Mouse (Mus musculus) lung, postnatal 0 days (tissue): ENCODE results near the gene Trp53inp2. TPM values are rescaled to one million over a fixed set of nuclear protein-coding genes. Genes with fewer than 3 reads are reported as not detected.

Experiments used
- ATAC-seq: fragments of 200-750 bp; cut with Nextera tagmentation; 2 replicates; pipeline ENCODE4 v1.8.0; 2017; ENCODE audit warnings: moderate library complexity
- DNase-seq: peaks from one replicate; pipeline ENCODE4 v3.0.0-alpha.2; 2016; ENCODE audit warnings: low spot score
- H3K27ac ChIP-seq: fragments of 300-500 bp; sonication (generic); 2 replicates; pipeline ENCODE4 v1.5.1; 2014; ENCODE audit warnings: antibody characterized with exemption, mild to moderate bottlenecking, low read length, mixed read lengths
- H3K27me3 ChIP-seq: fragments of 300-500 bp; sonication (generic); replicated peaks from 2 replicates; pipeline ENCODE4 v1.6.1; 2014; ENCODE audit warnings: low read length, mixed read lengths; ENCODE audit not compliant: insufficient read depth
- H3K36me3 ChIP-seq: fragments of 300-500 bp; sonication (generic); 2 replicates; pipeline ENCODE4 v1.6.1; 2014; ENCODE audit warnings: low read length, mixed read lengths; ENCODE audit not compliant: insufficient read depth
- H3K4me1 ChIP-seq: fragments of 300-500 bp; sonication (generic); 2 replicates; pipeline ENCODE4 v1.6.1; 2014; ENCODE audit warnings: antibody characterized with exemption, low read depth, low read length, mixed read lengths; ENCODE audit not compliant: insufficient read depth
- H3K4me2 ChIP-seq: fragments of 300-500 bp; sonication (generic); replicated peaks from 2 replicates; pipeline ENCODE4 v1.6.1; 2014; ENCODE audit warnings: low read depth, mild to moderate bottlenecking, low read length, moderate library complexity, mixed read lengths
- H3K4me3 ChIP-seq: fragments of 300-500 bp; sonication (generic); 2 replicates; pipeline ENCODE4 v1.5.1; 2014; ENCODE audit warnings: low read depth, low read length
- H3K9ac ChIP-seq: fragments of 300-500 bp; sonication (generic); replicated peaks from 2 replicates; pipeline ENCODE4 v1.6.1; 2014; ENCODE audit warnings: low read depth, mild to moderate bottlenecking
- H3K9me3 ChIP-seq: fragments of 300-500 bp; sonication (generic); 2 replicates; pipeline ENCODE4 v1.6.1; 2016; ENCODE audit warnings: low read length, mixed read lengths
- CTCF ChIP-seq: IDR thresholded peaks from 2 replicates; pipeline ENCODE4 v1.5.1; 2016; ENCODE audit warnings: antibody characterized with exemption, mild to moderate bottlenecking
- EP300 ChIP-seq: IDR thresholded peaks from 2 replicates; pipeline ENCODE4 v1.6.1; 2016; ENCODE audit warnings: antibody characterized with exemption, mild to moderate bottlenecking, control low read depth
- WGBS: fragments of 180-500 bp; shearing (Covaris S2); extraction: QIAGEN DNeasy Blood & Tissue Kit; methylation state at CpG from one replicate; pipeline ENCODE4 v1.1.7; 2014; 5-methylcytosine and 5-hydroxymethylcytosine counted together
- polyA plus RNA-seq: library from polyadenylated mRNA; unstranded; fragments of >200 nt; fragmentation: Nextera tagmentation; extraction: Ambion mirVana; gene quantifications from 2 replicates; pipeline ENCODE4 v1.2.1, GENCODE M21; 2015

Trp53inp2 gene
- polyA plus RNA-seq = 30.4 and 32.6 TPM in 2 replicates

DNA sequence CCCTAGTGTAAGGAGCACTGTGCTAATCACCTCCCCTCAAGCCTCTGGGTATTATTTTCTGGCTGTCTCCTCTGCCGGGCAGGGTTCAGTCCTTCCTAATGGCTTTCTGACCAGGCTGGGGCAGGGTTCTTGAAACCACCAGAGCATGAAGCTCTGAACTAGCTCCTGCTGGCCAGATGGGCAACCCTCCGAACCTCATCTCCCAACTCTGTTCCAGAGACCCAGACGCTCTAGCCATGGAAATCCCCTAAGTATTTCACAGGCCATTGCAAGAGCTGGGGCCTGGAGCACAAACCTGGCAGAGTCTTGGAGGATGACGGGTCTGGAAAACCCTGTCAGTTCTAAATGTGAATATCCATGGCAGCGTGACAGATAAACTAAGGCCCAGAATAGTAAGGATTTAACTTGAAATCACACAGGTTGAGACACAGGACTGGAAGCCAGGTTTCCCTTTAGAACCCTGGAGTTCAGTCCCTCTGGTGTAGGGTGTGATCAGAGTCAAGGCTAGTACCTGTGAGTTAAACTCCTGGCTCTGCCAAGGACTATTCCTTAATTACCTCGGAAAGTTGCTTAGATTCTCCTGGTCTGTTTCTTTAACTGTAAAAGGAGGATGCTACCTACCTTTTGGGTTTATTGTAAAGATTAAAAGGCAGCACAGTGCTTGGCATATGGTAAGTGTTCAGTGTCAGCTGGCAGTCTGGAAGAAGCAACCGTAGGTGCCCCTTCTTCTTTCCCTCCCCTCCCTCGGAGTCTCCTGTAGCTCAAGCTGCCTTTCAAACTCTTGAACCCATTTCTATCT, at the start of gene Trp53inp2:
Trp53inp2 (plus strand) TSS at position 799 of the 799 bp plus-strand sequence.
- H3K9me3 ChIP-seq = no peaks in the 10 kb centered on the region
- no peak for DNase-seq
- no peak for ATAC-seq

DNA sequence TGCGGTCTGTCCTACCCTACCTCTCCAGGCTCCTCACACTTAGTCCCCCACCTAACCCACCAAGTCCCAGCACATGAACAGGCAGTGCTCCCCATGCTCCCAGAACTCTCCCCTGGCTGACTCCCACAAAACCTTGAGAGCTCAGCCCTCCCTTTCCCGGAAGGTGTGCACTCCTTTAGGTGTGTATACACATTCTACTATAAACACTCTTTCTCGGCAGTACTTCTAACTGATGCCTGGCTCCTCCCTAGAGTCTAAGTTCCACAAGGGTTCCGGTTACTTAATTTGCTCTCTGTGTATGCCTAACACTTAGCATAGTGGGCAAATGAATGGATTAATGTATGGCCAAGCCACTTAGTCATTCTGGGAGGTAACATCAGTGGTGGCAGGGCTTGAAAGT, 49.5 kb upstream of the Trp53inp2 start:
- Histone ChIP-seq H3K4me2 (no peak overlapping the region), H3K4me1 (no peaks in the 10 kb centered on the region), H3K9me3 (no peaks in the 10 kb centered on the region), H3K36me3 (peaks cover 16% of the 10 kb centered on the region), H3K4me3 (no peak overlapping the region), H3K27ac (peak overlapping the region; percentile 27; the same call in 1 of the 2 replicates), H3K9ac (no peak overlapping the region), H3K27me3 (no peaks in the 10 kb centered on the region)
- WGBS = 61% methylated on average over 4 of the region's 4 CpGs
- DNase-seq (peak; percentile 89), ATAC-seq (peak; percentile 92)
- TF ChIP-seq CTCF (no peak), EP300 (peak; percentile 54; the same call in 1 of the 2 replicates)

More for the DNA sequence above, at the start of gene Trp53inp2:
- Histone ChIP-seq H3K27me3 (no peaks in the 10 kb centered on the region), H3K4me1 (peaks cover 9% of the 10 kb centered on the region; the same call in 1 of the 2 replicates), H3K27ac (peak within 1 kb of the TSS; percentile 100), H3K4me2 (peak within 1 kb of the TSS; percentile 83), H3K4me3 (peak within 1 kb of the TSS; percentile 96), H3K9ac (peak within 1 kb of the TSS; percentile 93), H3K36me3 (0 out of 2 replicates have a peak, but pooled peaks cover 3% of the 10 kb centered on the region)
- no peak for TF ChIP-seq CTCF
- TF ChIP-seq EP300 = no peak
- 52% methylated on average over 8 of the region's 8 CpGs for whole genome bisulfite sequencing

DNA sequence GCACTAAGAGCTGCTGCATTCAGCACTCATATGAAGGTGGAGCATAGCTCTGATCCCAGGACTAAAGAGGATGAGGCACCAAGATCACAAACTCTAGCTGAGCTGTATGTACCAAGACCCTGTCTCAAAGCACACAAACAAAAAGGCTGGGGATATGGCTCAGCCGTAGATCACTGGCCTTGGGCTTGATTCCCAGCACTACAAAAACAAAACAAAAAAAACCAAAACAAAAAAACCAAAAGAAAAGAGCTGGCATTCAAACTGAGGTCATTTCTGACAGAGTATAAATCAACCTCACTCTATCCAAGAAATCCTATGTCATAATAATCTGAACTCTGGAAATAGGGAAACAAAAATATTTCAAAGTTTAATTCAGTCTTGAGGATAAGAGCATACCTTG, 47.4 kb upstream of the Trp53inp2 start:
- Histone ChIP-seq H3K27me3 (no peaks in the 10 kb centered on the region), H3K27ac (no peak overlapping the region), H3K4me2 (no peak overlapping the region), H3K36me3 (peaks cover 10% of the 10 kb centered on the region; the same call in 1 of the 2 replicates), H3K9me3 (no peaks in the 10 kb centered on the region), H3K9ac (no peak overlapping the region), H3K4me3 (no peak overlapping the region), H3K4me1 (no peaks in the 10 kb centered on the region)
- WGBS = 73% methylated on average over 1 of the region's 1 CpGs
- no peak for TF ChIP-seq EP300
- no peak for ATAC-seq
- no peak for DNase-seq

DNA sequence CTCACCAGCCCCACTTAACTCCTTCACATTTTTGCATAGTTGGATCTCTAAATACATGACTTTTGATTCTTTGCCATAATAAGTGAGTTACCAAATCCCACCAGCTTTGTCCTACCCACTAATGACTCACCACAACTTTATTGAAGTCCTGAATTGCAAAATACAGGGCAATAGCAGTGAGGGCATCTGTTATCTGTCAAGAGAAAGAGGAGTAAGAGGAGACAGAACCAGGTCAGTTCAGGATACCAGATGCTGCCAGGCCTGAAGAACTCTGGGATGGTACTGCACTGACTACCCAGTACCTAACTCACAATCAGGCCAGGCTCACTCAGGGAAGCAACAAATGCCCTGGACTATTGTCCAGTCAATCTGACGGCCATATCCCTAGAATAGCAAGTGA, 45.6 kb upstream of the Trp53inp2 start:
- Histone ChIP-seq H3K27me3 (no peaks in the 10 kb centered on the region), H3K4me3 (no peak overlapping the region), H3K27ac (no peak overlapping the region; the same call in 1 of the 2 replicates), H3K9me3 (no peaks in the 10 kb centered on the region), H3K9ac (no peak overlapping the region), H3K4me2 (no peak overlapping the region), H3K36me3 (peaks cover 10% of the 10 kb centered on the region; the same call in 1 of the 2 replicates), H3K4me1 (no peaks in the 10 kb centered on the region)
- ATAC-seq (no peak), DNase-seq (no peak)
- WGBS = 88% methylated on average over 1 of the region's 1 CpGs
- TF ChIP-seq CTCF (no peak), EP300 (no peak)

DNA sequence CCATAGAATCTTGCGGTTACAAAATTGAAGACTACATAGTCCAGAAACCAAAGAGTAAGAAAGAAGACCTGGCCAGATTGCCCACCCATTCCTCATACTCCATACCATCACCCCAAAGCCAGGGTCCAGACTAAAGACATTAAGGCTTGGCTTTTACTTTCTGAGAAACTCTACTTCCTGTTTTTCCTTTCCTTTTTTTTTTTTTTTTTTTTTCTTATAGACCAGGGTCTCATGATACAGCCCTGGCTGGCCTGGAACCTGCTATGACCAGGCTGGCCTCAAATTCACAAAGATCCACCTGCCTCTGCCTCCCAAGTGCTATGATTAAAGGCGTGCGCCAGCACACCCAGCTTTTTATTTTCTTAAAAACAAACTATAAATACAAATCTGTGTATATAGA, 44.6 kb upstream of the Trp53inp2 start:
- no peak overlapping the region for H3K9ac ChIP-seq
- no peaks in the 10 kb centered on the region for H3K27me3 ChIP-seq
- no peak overlapping the region for H3K4me3 ChIP-seq

DNA sequence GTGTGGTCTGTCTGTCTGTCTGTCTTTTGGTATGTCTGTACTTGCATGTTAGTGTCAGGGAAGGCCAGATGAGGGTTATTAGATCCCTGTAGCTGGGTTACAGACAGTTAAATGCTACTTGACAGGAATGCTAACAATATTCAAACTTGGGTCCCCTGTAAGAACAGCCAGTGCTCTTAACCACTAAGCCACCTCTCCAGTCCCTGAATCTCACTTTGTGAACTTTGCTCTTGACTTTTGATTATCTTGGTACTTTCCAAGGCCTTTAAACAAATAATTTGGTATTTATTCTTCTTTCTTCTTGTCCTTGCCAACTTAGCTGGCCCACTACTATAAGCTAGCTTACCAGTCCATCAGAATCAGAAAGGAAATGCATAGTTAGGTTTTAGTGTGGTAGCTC, 40.7 kb upstream of the Trp53inp2 start:
- DNase-seq = peak; percentile 68
- Histone ChIP-seq H3K4me1 (no peaks in the 10 kb centered on the region; the same call in 1 of the 2 replicates), H3K36me3 (peaks cover 2% of the 10 kb centered on the region; the same call in 1 of the 2 replicates), H3K27me3 (no peaks in the 10 kb centered on the region), H3K4me2 (no peak overlapping the region), H3K9ac (no peak overlapping the region), H3K4me3 (no peak overlapping the region), H3K27ac (no peak overlapping the region), H3K9me3 (no peaks in the 10 kb centered on the region)
- TF ChIP-seq CTCF (no peak), EP300 (no peak; the same call in 1 of the 2 replicates)
- ATAC-seq = peak; percentile 70

More for the DNA sequence above, 44.6 kb upstream of the Trp53inp2 start:
- no peak overlapping the region for H3K4me2 ChIP-seq
- H3K9me3 ChIP-seq = no peaks in the 10 kb centered on the region
- no peak overlapping the region for H3K27ac ChIP-seq
- TF ChIP-seq EP300 (no peak), CTCF (no peak)
- DNase-seq = no peak
- ATAC-seq = no peak
- no peaks in the 10 kb centered on the region; the same call in 1 of the 2 replicates for H3K4me1 ChIP-seq
- 94% methylated on average over 3 of the region's 3 CpGs for WGBS
- H3K36me3 ChIP-seq = peaks cover 10% of the 10 kb centered on the region; the same call in 1 of the 2 replicates
